Mouse (Mus musculus): Measurements from ENCODE around the gene Lrrc28. TPM values are rescaled to one million over a fixed set of nuclear protein-coding genes. Genes with fewer than 3 reads are reported as not detected.

Gene Lrrc28
- polyA plus RNA-seq, 1 experiment from 2014 or later, result 30.6 TPM

- Histone ChIP-seq H3K9ac (no peak overlapping the region), H3K27me3 (no peaks in the 10 kb centered on the region), H3K4me3 (no peak overlapping the region), H3K9me3 (no peaks in the 10 kb centered on the region), H3K4me2 (no peak overlapping the region), H3K27ac (replicated peaks) (no peak overlapping the region), H3K36me3 (peaks cover 13% of the 10 kb centered on the region; the same call in 1 of the 2 replicates), H3K4me1 (replicated peaks) (no peaks in the 10 kb centered on the region)
- WGBS, result 11% methylated on average over 10 of the region's 10 CpGs
- 0 out of 2 replicates have a peak, but pooled peaks have one; percentile 50 for ATAC-seq (ENCODE audit: low read depth)
Observed at GRCm38 (mm10) chr7:67672650-67673049, 27.6 kb upstream of the Lrrc28 start.

- no peak overlapping the region for H3K4me2 ChIP-seq
- H3K9me3 ChIP-seq, result no peaks in the 10 kb centered on the region
- ATAC-seq (ENCODE audit: low read depth), result no peak
- no peak overlapping the region for H3K4me3 ChIP-seq
- no peaks in the 10 kb centered on the region for H3K4me1 ChIP-seq (replicated peaks)
- WGBS, result 92% methylated on average over 1 of the region's 1 CpGs
- no peak overlapping the region for H3K27ac ChIP-seq (replicated peaks)
- peaks cover 13% of the 10 kb centered on the region; the same call in 1 of the 2 replicates for H3K36me3 ChIP-seq
- no peaks in the 10 kb centered on the region for H3K27me3 ChIP-seq
- H3K9ac ChIP-seq, result no peak overlapping the region
Observed at GRCm38 (mm10) chr7:67670965-67671364, 25.9 kb upstream of the Lrrc28 start.

- H3K4me2 ChIP-seq, result no peak overlapping the region
- H3K4me1 ChIP-seq (replicated peaks), result peaks cover 4% of the 10 kb centered on the region; the same call in 1 of the 2 replicates
- ATAC-seq (ENCODE audit: low read depth), result no peak
- H3K27ac ChIP-seq (replicated peaks), result no peak overlapping the region; the same call in 1 of the 2 replicates
- no peak overlapping the region for H3K4me3 ChIP-seq
- no peak overlapping the region for H3K9ac ChIP-seq
- WGBS, result 70% methylated on average over 14 of the region's 14 CpGs
- H3K36me3 ChIP-seq, result peaks cover 4% of the 10 kb centered on the region; the same call in 1 of the 2 replicates
- no peaks in the 10 kb centered on the region for H3K9me3 ChIP-seq
- H3K27me3 ChIP-seq, result no peaks in the 10 kb centered on the region
Observed at GRCm38 (mm10) chr7:67663981-67664694, 19.1 kb upstream of the Lrrc28 start.

GRCm38 (mm10) chr7:67662424-67662823 lies 17.4 kb upstream of the Lrrc28 start:
- H3K27me3 ChIP-seq, result no peaks in the 10 kb centered on the region
- WGBS, result 90% methylated on average over 5 of the region's 5 CpGs
- H3K4me2 ChIP-seq, result no peak overlapping the region
- ATAC-seq (ENCODE audit: low read depth), result no peak
- H3K9me3 ChIP-seq, result no peaks in the 10 kb centered on the region
- peaks cover 4% of the 10 kb centered on the region; the same call in 1 of the 2 replicates for H3K4me1 ChIP-seq (replicated peaks)
- no peak overlapping the region for H3K9ac ChIP-seq
- no peak overlapping the region for H3K4me3 ChIP-seq
- H3K36me3 ChIP-seq, result peaks cover 4% of the 10 kb centered on the region; the same call in 1 of the 2 replicates
- no peak overlapping the region for H3K27ac ChIP-seq (replicated peaks)

GRCm38 (mm10) chr7:67658110-67658509 lies 13.0 kb upstream of the Lrrc28 start:
- ATAC-seq (ENCODE audit: low read depth), result no peak
- Histone ChIP-seq H3K27me3 (no peaks in the 10 kb centered on the region), H3K9me3 (no peaks in the 10 kb centered on the region), H3K27ac (replicated peaks) (no peak overlapping the region), H3K36me3 (no peaks in the 10 kb centered on the region), H3K9ac (no peak overlapping the region), H3K4me2 (no peak overlapping the region), H3K4me3 (no peak overlapping the region), H3K4me1 (replicated peaks) (0 out of 2 replicates have a peak, but pooled peaks cover 8% of the 10 kb centered on the region)
- WGBS, result 89% methylated on average over 4 of the region's 4 CpGs

GRCm38 (mm10) chr7:67655186-67655585 lies 10.1 kb upstream of the Lrrc28 start:
- WGBS, result 16% methylated on average over 1 of the region's 1 CpGs
- H3K4me2 ChIP-seq, result peak overlapping the region; percentile 4; the same call in 1 of the 2 replicates
- no peaks in the 10 kb centered on the region for H3K9me3 ChIP-seq
- no peaks in the 10 kb centered on the region for H3K36me3 ChIP-seq
- no peaks in the 10 kb centered on the region for H3K27me3 ChIP-seq
- ATAC-seq (ENCODE audit: low read depth), result no peak
- H3K4me1 ChIP-seq (replicated peaks), result peaks cover 20% of the 10 kb centered on the region; the same call in 1 of the 2 replicates
- H3K9ac ChIP-seq, result no peak overlapping the region
- no peak overlapping the region for H3K27ac ChIP-seq (replicated peaks)
- H3K4me3 ChIP-seq, result no peak overlapping the region

- WGBS, result 93% methylated on average over 7 of the region's 7 CpGs
Observed at GRCm38 (mm10) chr7:67654668-67655067, 9.6 kb upstream of the Lrrc28 start.

GRCm38 (mm10) chr7:67652211-67652610 lies 7.1 kb upstream of the Lrrc28 start:
- H3K27ac ChIP-seq (replicated peaks), result no peak overlapping the region
- H3K4me3 ChIP-seq, result no peak overlapping the region
- ATAC-seq (ENCODE audit: low read depth), result no peak
- H3K36me3 ChIP-seq, result no peaks in the 10 kb centered on the region
- WGBS, result 38% methylated on average over 5 of the region's 5 CpGs
- H3K27me3 ChIP-seq, result no peaks in the 10 kb centered on the region
- H3K4me1 ChIP-seq (replicated peaks), result peaks cover 39% of the 10 kb centered on the region
- no peak overlapping the region for H3K4me2 ChIP-seq
- H3K9me3 ChIP-seq, result no peaks in the 10 kb centered on the region
- H3K9ac ChIP-seq, result no peak overlapping the region

More at GRCm38 (mm10) chr7:67654668-67655067, 9.6 kb upstream of the Lrrc28 start:
- H3K4me1 ChIP-seq (replicated peaks), result peaks cover 25% of the 10 kb centered on the region
- H3K9ac ChIP-seq, result no peak overlapping the region
- H3K27me3 ChIP-seq, result no peaks in the 10 kb centered on the region
- H3K36me3 ChIP-seq, result no peaks in the 10 kb centered on the region
- H3K4me3 ChIP-seq, result no peak overlapping the region
- no peak overlapping the region for H3K4me2 ChIP-seq
- no peaks in the 10 kb centered on the region for H3K9me3 ChIP-seq
- no peak for ATAC-seq (ENCODE audit: low read depth)
- H3K27ac ChIP-seq (replicated peaks), result no peak overlapping the region

GRCm38 (mm10) chr7:67648376-67648775 lies 3.3 kb upstream of the Lrrc28 start:
- peak overlapping the region; percentile 39 for H3K4me3 ChIP-seq
- WGBS, result 75% methylated on average over 4 of the region's 4 CpGs

GRCm38 (mm10) chr7:67647277-67647676 lies 2.2 kb upstream of the Lrrc28 start, which contains the start of gene Ttc23:
Ttc23 (plus strand) TSS chr7:67647410.
- no peaks in the 10 kb centered on the region for H3K36me3 ChIP-seq
- H3K27ac ChIP-seq (replicated peaks), result peak within 1 kb of the TSS; percentile 93
- no peak for ATAC-seq (ENCODE audit: low read depth)
- H3K4me2 ChIP-seq, result peak within 1 kb of the TSS; percentile 85
- H3K9ac ChIP-seq, result peak within 1 kb of the TSS; percentile 91
- H3K9me3 ChIP-seq, result no peaks in the 10 kb centered on the region
- peaks cover 56% of the 10 kb centered on the region for H3K4me1 ChIP-seq (replicated peaks)
- peak within 1 kb of the TSS; percentile 67 for H3K4me3 ChIP-seq
- no peaks in the 10 kb centered on the region for H3K27me3 ChIP-seq
- whole genome bisulfite sequencing, result 1% methylated on average over 5 of the region's 5 CpGs

More at GRCm38 (mm10) chr7:67648376-67648775, 3.3 kb upstream of the Lrrc28 start:
- H3K9ac ChIP-seq, result no peak overlapping the region
- H3K27ac ChIP-seq (replicated peaks), result no peak overlapping the region
- ATAC-seq (ENCODE audit: low read depth), result no peak
- no peaks in the 10 kb centered on the region for H3K9me3 ChIP-seq
- no peaks in the 10 kb centered on the region for H3K36me3 ChIP-seq
- H3K4me2 ChIP-seq, result peak overlapping the region; percentile 50
- H3K27me3 ChIP-seq, result no peaks in the 10 kb centered on the region
- H3K4me1 ChIP-seq (replicated peaks), result peaks cover 51% of the 10 kb centered on the region

GRCm38 (mm10) chr7:67646131-67646530 lies 1.1 kb upstream of the Lrrc28 start:
- no peaks in the 10 kb centered on the region for H3K9me3 ChIP-seq
- H3K9ac ChIP-seq, result peak overlapping the region; percentile 91
- peak overlapping the region; percentile 93 for H3K27ac ChIP-seq (replicated peaks)
- no peaks in the 10 kb centered on the region for H3K36me3 ChIP-seq
- peak overlapping the region; percentile 67 for H3K4me3 ChIP-seq
- no peaks in the 10 kb centered on the region for H3K27me3 ChIP-seq
- WGBS, result 8% methylated on average over 6 of the region's 6 CpGs
- no peak for ATAC-seq (ENCODE audit: low read depth)
- H3K4me1 ChIP-seq (replicated peaks), result peaks cover 52% of the 10 kb centered on the region
- H3K4me2 ChIP-seq, result peak overlapping the region; percentile 85

GRCm38 (mm10) chr7:67645681-67646014 lies 580 bp upstream of the Lrrc28 start:
- Histone ChIP-seq H3K4me3 (peak overlapping the region; percentile 67), H3K4me1 (replicated peaks) (peaks cover 48% of the 10 kb centered on the region), H3K27ac (replicated peaks) (peak overlapping the region; percentile 93), H3K4me2 (peak overlapping the region; percentile 85), H3K36me3 (peaks cover 5% of the 10 kb centered on the region; the same call in 1 of the 2 replicates), H3K9me3 (no peaks in the 10 kb centered on the region), H3K27me3 (no peaks in the 10 kb centered on the region), H3K9ac (peak overlapping the region; percentile 91)
- peak; percentile 34; the same call in 1 of the 2 replicates for ATAC-seq (ENCODE audit: low read depth)
- WGBS, result under 1% methylated on average over 15 of the region's 15 CpGs

All from neural tube, embryonic 13.5 days (tissue).